Mouse (Mus musculus) heart, embryonic 16.5 days (tissue): Measurements from ENCODE around the gene Ak3. TPM values are rescaled to one million over a fixed set of nuclear protein-coding genes. Genes with fewer than 3 reads are reported as not detected.

Source experiments
- ATAC-seq: fragments of 200-750 bp; cut with Nextera tagmentation; replicated peaks from 2 replicates; pipeline ENCODE4 v1.8.0; 2017; ENCODE audit warnings: moderate number of reproducible peaks; ENCODE audit not compliant: insufficient read depth, low FRiP score; ENCODE audit errors: extremely low read depth
- H3K27ac ChIP-seq: fragments of 300-500 bp; sonication (generic); 2 replicates; pipeline ENCODE4 v1.5.1; 2014; ENCODE audit warnings: mild to moderate bottlenecking, low read length, control low read depth, moderate library complexity
- H3K27me3 ChIP-seq: fragments of 300-500 bp; sonication (generic); 2 replicates; pipeline ENCODE4 v1.6.1; 2014; ENCODE audit warnings: low read length, mixed read lengths; ENCODE audit not compliant: control insufficient read depth, insufficient read depth
- H3K36me3 ChIP-seq: fragments of 300-500 bp; sonication (generic); 2 replicates; pipeline ENCODE4 v1.6.1; 2014; ENCODE audit not compliant: control insufficient read depth, insufficient read depth
- H3K4me1 ChIP-seq: fragments of 300-500 bp; sonication (generic); 2 replicates; pipeline ENCODE4 v1.6.1; 2014; ENCODE audit warnings: low read length, mixed read lengths; ENCODE audit not compliant: control insufficient read depth, insufficient read depth
- H3K4me2 ChIP-seq: fragments of 300-500 bp; sonication (generic); 2 replicates; pipeline ENCODE4 v1.6.1; 2014; ENCODE audit warnings: low read depth, mild to moderate bottlenecking, control low read depth, low read length
- H3K4me3 ChIP-seq: fragments of 300-500 bp; sonication (generic); 2 replicates; pipeline ENCODE4 v1.5.1; 2014; ENCODE audit warnings: mild to moderate bottlenecking, control low read depth, low read length
- H3K9ac ChIP-seq: fragments of 300-500 bp; sonication (generic); 2 replicates; pipeline ENCODE4 v1.6.1; 2014; ENCODE audit warnings: low read length, control low read depth
- H3K9me3 ChIP-seq: fragments of 300-500 bp; sonication (generic); replicated peaks from 2 replicates; pipeline ENCODE4 v1.6.1; 2016; ENCODE audit warnings: low read length; ENCODE audit not compliant: control insufficient read depth
- WGBS: fragments of 180-500 bp; shearing (Covaris S2); extraction: QIAGEN DNeasy Blood & Tissue Kit; methylation state at CpG from one replicate; pipeline ENCODE4 v1.1.7; 2014; 5-methylcytosine and 5-hydroxymethylcytosine counted together
- polyA plus RNA-seq: library from polyadenylated mRNA; unstranded; fragments of >200 nt; fragmentation: Nextera tagmentation; extraction: Ambion mirVana; gene quantifications from 2 replicates; pipeline ENCODE4 v1.2.1, GENCODE M21; 2015

Gene Ak3
- polyA plus RNA-seq, 1 experiment from 2014 or later, result 98.6 TPM

- peak overlapping the region; percentile 99 for H3K27ac ChIP-seq
- H3K4me3 ChIP-seq, result peak overlapping the region; percentile 94
- peaks cover 17% of the 10 kb centered on the region for H3K36me3 ChIP-seq
- peak overlapping the region; percentile 96 for H3K9ac ChIP-seq
- no peaks in the 10 kb centered on the region for H3K27me3 ChIP-seq
- ATAC-seq, result peak; percentile 70
- no peaks in the 10 kb centered on the region for H3K9me3 ChIP-seq
- WGBS, result under 1% methylated on average over 41 of the region's 41 CpGs
- peak overlapping the region; percentile 87 for H3K4me2 ChIP-seq
- H3K4me1 ChIP-seq, result peaks cover 22% of the 10 kb centered on the region
Measured at GRCm38 (mm10) chr19:28990590-28991221, 57.1 kb downstream of the Ak3 start.

DNA sequence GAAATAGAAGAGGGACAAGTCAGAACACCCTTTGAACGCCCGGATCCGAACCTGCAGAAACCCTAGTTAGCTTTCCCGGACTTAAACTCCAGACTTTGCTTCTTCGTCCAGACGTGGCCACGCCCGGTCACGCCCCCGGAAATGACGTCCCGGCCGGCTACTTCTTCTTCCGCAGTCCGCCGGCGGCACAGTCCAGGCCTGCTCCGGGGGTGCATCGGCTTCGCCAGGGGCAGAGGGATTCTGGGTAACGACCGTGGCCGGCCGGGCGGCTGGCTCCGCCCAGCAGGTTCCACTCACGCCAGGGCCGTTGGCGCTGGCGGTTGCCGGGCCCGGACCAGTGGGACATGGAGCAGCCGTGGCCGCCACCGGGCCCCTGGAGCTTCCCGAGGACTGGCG lies 57.6 kb downstream of the Ak3 start, which contains the start of gene Cdc37l1:
Gene Cdc37l1 (plus strand): TSS at position 159 of the 396 bp plus-strand sequence.
- Histone ChIP-seq H3K27ac (peak within 1 kb of the TSS; percentile 99), H3K4me2 (peak within 1 kb of the TSS; percentile 87), H3K4me1 (peaks cover 21% of the 10 kb centered on the region), H3K4me3 (peak within 1 kb of the TSS; percentile 94), H3K9me3 (no peaks in the 10 kb centered on the region), H3K9ac (peak within 1 kb of the TSS; percentile 96), H3K36me3 (peaks cover 12% of the 10 kb centered on the region), H3K27me3 (no peaks in the 10 kb centered on the region)
- WGBS, result under 1% methylated on average over 37 of the region's 37 CpGs
- peak; percentile 96 for ATAC-seq

- Histone ChIP-seq H3K27ac (peak overlapping the region; percentile 99), H3K4me1 (peaks cover 14% of the 10 kb centered on the region), H3K4me3 (peak overlapping the region; percentile 94), H3K27me3 (no peaks in the 10 kb centered on the region), H3K36me3 (peaks cover 5% of the 10 kb centered on the region), H3K9me3 (no peaks in the 10 kb centered on the region), H3K4me2 (peak overlapping the region; percentile 58), H3K9ac (peak overlapping the region; percentile 96)
- no peak for ATAC-seq
- WGBS, result 46% methylated on average over 8 of the region's 8 CpGs
Measured at GRCm38 (mm10) chr19:28989515-28989914, 58.2 kb downstream of the Ak3 start.

DNA sequence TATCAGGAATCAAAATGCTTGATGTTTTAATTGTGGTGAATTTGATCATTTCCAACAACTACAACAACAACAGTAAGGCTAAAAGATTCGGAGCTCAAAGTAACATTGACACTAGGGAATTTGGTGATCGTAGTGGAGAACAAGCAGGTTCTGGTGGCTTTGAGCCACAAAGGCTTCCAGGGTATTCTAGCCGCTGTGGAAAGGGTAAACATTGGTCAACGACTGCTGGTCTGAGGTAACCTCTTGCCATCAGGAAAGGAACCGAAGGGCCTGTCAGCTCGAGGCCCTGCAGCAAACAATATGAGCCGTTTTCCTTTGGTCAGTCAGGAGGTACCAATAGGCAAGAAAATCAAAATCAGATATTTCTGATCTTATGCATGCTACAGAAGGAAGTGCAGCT lies 65.1 kb downstream of the Ak3 start:
- H3K27ac ChIP-seq, result no peak overlapping the region
- no peaks in the 10 kb centered on the region for H3K9me3 ChIP-seq
- H3K27me3 ChIP-seq, result no peaks in the 10 kb centered on the region
- ATAC-seq, result no peak
- no peaks in the 10 kb centered on the region for H3K4me1 ChIP-seq
- H3K4me3 ChIP-seq, result no peak overlapping the region
- WGBS, result 70% methylated on average over 7 of the region's 7 CpGs
- no peaks in the 10 kb centered on the region for H3K36me3 ChIP-seq
- no peak overlapping the region for H3K9ac ChIP-seq
- H3K4me2 ChIP-seq, result no peak overlapping the region

DNA sequence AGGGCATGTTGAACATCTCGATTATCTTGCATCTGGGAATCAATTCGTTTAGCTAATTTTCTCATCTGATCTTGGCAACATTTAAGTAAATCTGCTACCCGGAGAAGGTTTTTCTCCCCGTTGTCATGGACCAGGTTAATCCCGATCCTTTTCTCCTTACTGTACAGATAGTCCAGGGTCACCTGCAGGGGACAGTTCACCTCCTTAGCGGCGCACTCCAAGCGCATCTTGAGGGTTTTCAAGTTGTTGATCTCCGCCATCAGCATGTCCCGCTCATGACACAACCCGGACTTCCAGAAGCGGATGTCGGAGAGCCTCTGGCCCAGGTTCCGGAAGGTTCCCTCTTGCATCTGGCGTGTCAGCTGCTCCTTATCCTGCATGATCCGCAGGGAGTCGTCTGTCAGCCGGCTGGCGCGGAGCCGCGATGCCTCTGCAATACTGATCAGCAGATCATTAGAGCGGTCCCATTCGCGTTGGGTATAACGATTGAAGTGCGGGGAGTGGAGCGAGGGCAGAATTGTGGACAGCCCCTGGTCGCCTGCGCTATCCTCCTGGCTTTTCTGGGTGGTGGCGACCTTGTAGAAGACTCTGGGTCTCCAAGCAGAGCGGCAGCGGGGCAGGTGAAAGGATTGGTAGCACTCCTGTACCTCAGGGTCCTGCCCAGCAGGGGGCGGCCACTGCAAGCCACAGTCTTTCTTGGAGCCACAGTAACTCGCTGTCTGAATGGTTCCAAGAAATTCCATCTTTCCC lies 72.7 kb downstream of the Ak3 start:
- no peak; the same call in 1 of the 2 replicates for ATAC-seq
- Histone ChIP-seq H3K27ac (no peak overlapping the region), H3K9ac (peak overlapping the region; percentile 62)

More for the DNA sequence above, 72.7 kb downstream of the Ak3 start:
- H3K27me3 ChIP-seq, result peaks cover 5% of the 10 kb centered on the region
- H3K4me1 ChIP-seq, result no peaks in the 10 kb centered on the region
- peak overlapping the region; percentile 87 for H3K4me2 ChIP-seq
- 17% methylated on average over 35 of the region's 35 CpGs for WGBS
- H3K9me3 ChIP-seq, result no peaks in the 10 kb centered on the region; the same call in 1 of the 2 replicates
- no peaks in the 10 kb centered on the region for H3K36me3 ChIP-seq
- peak overlapping the region; percentile 54 for H3K4me3 ChIP-seq

Other genes with a start within 250 kb of the Ak3 start
- gene Slc1a1, start 212.9 kb downstream of the Ak3 start, polyA plus RNA-seq, result 4.9 and 5.6 TPM in 2 replicates
- gene Plpp6, start 84.0 kb downstream of the Ak3 start, polyA plus RNA-seq, result 7.9 and 8.8 TPM in 2 replicates
- 11.0 and 11.2 TPM in 2 replicates for gene 4430402I18Rik, start 80.2 kb downstream of the Ak3 start, polyA plus RNA-seq
- 54.7 and 55.7 TPM in 2 replicates for gene Cdc37l1, start 57.6 kb downstream of the Ak3 start, polyA plus RNA-seq
- gene Rcl1, start 53.4 kb upstream of the Ak3 start, polyA plus RNA-seq, result 19.9 and 25.4 TPM in 2 replicates
- gene Jak2, start 203.9 kb upstream of the Ak3 start, polyA plus RNA-seq, result 5.5 and 6.4 TPM in 2 replicates